Mouse (Mus musculus) heart, embryonic 13.5 days (tissue): Measurements from ENCODE around the gene Trcg1. TPM values are rescaled to one million over a fixed set of nuclear protein-coding genes. Genes with fewer than 3 reads are reported as not detected.

Experiments
- ATAC-seq: fragments of 200-750 bp; cut with Nextera tagmentation; 2 replicates; pipeline ENCODE4 v1.8.0; 2017; ENCODE audit warnings: moderate TSS enrichment; ENCODE audit not compliant: insufficient number of reproducible peaks, low FRiP score, low TSS enrichment; ENCODE audit errors: extremely low read depth
- H3K27ac ChIP-seq: fragments of 300-500 bp; sonication (generic); replicated peaks from 2 replicates; pipeline ENCODE4 v1.5.1; 2015; ENCODE audit warnings: moderate library complexity, mild to moderate bottlenecking, inconsistent platforms
- H3K27me3 ChIP-seq: fragments of 300-500 bp; sonication (generic); replicated peaks from 2 replicates; pipeline ENCODE4 v1.6.1; 2015; ENCODE audit warnings: mild to moderate bottlenecking, inconsistent platforms
- H3K36me3 ChIP-seq: fragments of 300-500 bp; sonication (generic); 2 replicates; pipeline ENCODE4 v1.6.1; 2015; ENCODE audit warnings: mild to moderate bottlenecking, inconsistent platforms
- H3K4me1 ChIP-seq: fragments of 300-500 bp; sonication (generic); 2 replicates; pipeline ENCODE4 v1.6.1; 2015; ENCODE audit warnings: inconsistent platforms
- H3K4me2 ChIP-seq: fragments of 300-500 bp; sonication (generic); 2 replicates; pipeline ENCODE4 v1.6.1; 2015; ENCODE audit warnings: inconsistent platforms, mild to moderate bottlenecking, moderate library complexity
- H3K4me3 ChIP-seq: fragments of 300-500 bp; sonication (generic); 2 replicates; pipeline ENCODE4 v1.5.1; 2015; ENCODE audit warnings: moderate library complexity, mild to moderate bottlenecking, inconsistent platforms
- H3K9ac ChIP-seq: fragments of 300-500 bp; sonication (generic); 2 replicates; pipeline ENCODE4 v1.6.1; 2015; ENCODE audit warnings: inconsistent platforms, mild to moderate bottlenecking, moderate library complexity
- H3K9me3 ChIP-seq: fragments of 300-500 bp; sonication (generic); 2 replicates; pipeline ENCODE4 v1.6.1; 2016; ENCODE audit warnings: inconsistent platforms
- WGBS: fragments of 180-500 bp; shearing (Covaris S2); methylation state at CpG from one replicate; pipeline ENCODE4 v1.1.7; 2015; ENCODE audit warnings: mixed read lengths; 5-methylcytosine and 5-hydroxymethylcytosine counted together
- polyA plus RNA-seq: library from polyadenylated mRNA; unstranded; fragments of >200 nt; fragmentation: Nextera tagmentation; extraction: Ambion mirVana; gene quantifications from 2 replicates; pipeline ENCODE4 v1.2.1, GENCODE M21; 2015

Gene Trcg1
- polyA plus RNA-seq, 1 experiment from 2014 or later: 0.07 TPM

DNA sequence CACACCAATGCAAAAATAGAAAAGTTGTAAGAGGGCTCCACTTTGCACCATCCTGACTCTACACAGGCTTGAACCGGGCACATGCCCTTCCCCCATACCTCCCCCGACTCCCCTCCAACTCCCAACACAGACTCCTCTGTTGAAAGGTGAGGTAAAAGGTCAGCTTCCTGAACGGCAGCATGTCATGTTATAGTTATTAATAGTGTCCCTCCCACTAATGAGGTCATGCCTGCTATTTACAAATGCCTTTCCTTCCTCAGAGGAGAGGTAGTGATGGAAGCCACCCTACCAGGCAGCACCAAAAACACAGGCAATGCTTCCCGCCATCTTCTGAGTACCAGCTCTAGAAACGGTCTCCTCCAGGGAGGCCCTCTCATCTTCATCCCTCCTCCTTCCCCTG, 28.8 kb downstream of the Trcg1 start:
- Histone ChIP-seq H3K4me1 (peaks cover 67% of the 10 kb centered on the region), H3K9ac (0 out of 2 replicates have a peak overlapping the region, but pooled peaks have one; percentile 21), H3K27ac (no peak overlapping the region), H3K9me3 (no peaks in the 10 kb centered on the region), H3K36me3 (no peaks in the 10 kb centered on the region), H3K4me3 (no peak overlapping the region), H3K4me2 (peak overlapping the region; percentile 16; the same call in 1 of the 2 replicates), H3K27me3 (peaks cover 31% of the 10 kb centered on the region)
- 26% methylated on average over 5 of the region's 5 CpGs for WGBS
- no peak for ATAC-seq

- Histone ChIP-seq H3K36me3 (no peaks in the 10 kb centered on the region), H3K4me1 (peaks cover 51% of the 10 kb centered on the region), H3K27me3 (peaks cover 38% of the 10 kb centered on the region), H3K4me3 (no peak overlapping the region), H3K27ac (no peak overlapping the region), H3K9ac (0 out of 2 replicates have a peak overlapping the region, but pooled peaks have one; percentile 3), H3K9me3 (no peaks in the 10 kb centered on the region), H3K4me2 (no peak overlapping the region)
- WGBS: 59% methylated on average over 5 of the region's 5 CpGs
- ATAC-seq: no peak
Measured at GRCm38 (mm10) chr9:57267421-57267820, 31.1 kb downstream of the Trcg1 start.

GRCm38 (mm10) chr9:57268078-57268477, 31.7 kb downstream of the Trcg1 start:
- Histone ChIP-seq H3K4me2 (no peak overlapping the region), H3K36me3 (no peaks in the 10 kb centered on the region), H3K9ac (0 out of 2 replicates have a peak overlapping the region, but pooled peaks have one; percentile 3), H3K27ac (no peak overlapping the region), H3K4me3 (no peak overlapping the region), H3K27me3 (peaks cover 38% of the 10 kb centered on the region), H3K9me3 (no peaks in the 10 kb centered on the region), H3K4me1 (peaks cover 48% of the 10 kb centered on the region)
- no peak for ATAC-seq
- WGBS: 25% methylated on average over 10 of the region's 10 CpGs

DNA sequence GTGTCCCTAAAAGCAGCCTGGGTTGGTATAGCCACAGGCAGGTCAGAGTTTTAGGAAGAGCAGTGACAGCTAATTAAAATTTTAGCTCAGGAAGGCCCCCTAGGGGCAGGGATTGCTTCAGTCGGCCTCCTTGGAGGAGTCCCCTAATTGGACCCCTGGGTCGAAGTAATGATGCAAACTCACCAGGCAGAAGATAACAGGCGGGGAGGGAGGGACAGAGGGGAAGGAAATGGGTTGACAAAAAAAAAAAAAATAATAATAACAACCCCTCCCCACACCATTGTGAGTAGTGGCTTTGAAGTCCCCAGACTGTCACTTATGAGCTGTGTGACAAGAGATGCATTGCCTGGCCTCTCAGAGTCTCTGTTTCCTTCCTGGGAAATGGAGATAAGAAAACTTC, 32.2 kb downstream of the Trcg1 start:
- 22% methylated on average over 3 of the region's 3 CpGs for WGBS
- peaks cover 49% of the 10 kb centered on the region for H3K4me1 ChIP-seq
- no peaks in the 10 kb centered on the region for H3K36me3 ChIP-seq
- no peak overlapping the region for H3K9ac ChIP-seq
- H3K4me2 ChIP-seq: no peak overlapping the region
- ATAC-seq: no peak
- H3K9me3 ChIP-seq: no peaks in the 10 kb centered on the region
- no peak overlapping the region for H3K27ac ChIP-seq
- no peak overlapping the region for H3K4me3 ChIP-seq
- H3K27me3 ChIP-seq: peaks cover 35% of the 10 kb centered on the region

DNA sequence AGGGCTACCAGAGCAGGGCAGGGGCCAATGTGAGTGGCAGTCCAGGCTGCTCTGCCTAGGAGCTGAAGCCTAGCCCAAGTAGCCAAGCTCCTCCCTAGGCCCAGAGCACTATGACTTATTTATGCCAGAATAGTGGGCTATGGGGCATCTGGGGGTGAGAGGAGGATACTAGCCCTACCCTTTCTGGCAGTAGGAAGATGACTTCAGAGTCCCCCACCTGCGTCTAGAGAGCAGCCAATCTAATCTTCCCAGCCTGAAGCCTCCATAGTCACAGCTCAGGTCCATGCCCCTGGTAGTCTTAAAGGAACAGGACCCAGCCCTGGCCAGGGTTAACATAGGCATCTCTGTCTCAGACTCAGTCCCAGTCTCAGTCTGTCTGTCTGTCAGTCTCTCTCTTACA, 33.0 kb downstream of the Trcg1 start:
- no peak overlapping the region for H3K4me2 ChIP-seq
- H3K9ac ChIP-seq: no peak overlapping the region
- no peak overlapping the region for H3K27ac ChIP-seq
- WGBS: 24% methylated on average over 1 of the region's 1 CpGs
- no peaks in the 10 kb centered on the region for H3K36me3 ChIP-seq
- H3K4me3 ChIP-seq: no peak overlapping the region
- H3K4me1 ChIP-seq: peaks cover 49% of the 10 kb centered on the region
- H3K9me3 ChIP-seq: no peaks in the 10 kb centered on the region
- H3K27me3 ChIP-seq: peaks cover 27% of the 10 kb centered on the region; the same call in 1 of the 2 replicates
- no peak for ATAC-seq

DNA sequence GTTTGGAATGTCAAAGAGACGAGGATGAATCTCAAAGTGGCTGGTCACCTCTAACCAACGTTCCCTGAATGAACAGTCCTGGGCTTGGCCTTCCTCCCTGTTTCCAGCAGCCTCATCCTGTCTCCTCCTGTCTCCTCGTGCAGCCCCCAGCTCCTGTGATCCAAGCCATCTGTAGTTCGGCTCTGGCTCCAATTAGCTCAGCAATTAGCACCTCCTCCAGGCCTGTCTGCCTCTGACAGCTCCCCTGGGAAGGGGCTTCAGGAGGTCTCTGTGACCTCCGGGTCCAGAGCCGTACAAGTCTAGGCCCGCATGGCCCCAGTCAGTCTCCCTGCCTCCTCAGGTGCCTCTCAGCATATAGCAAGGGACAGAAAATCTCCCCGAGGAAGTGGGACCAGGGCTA, 34.0 kb downstream of the Trcg1 start:
- Histone ChIP-seq H3K27ac (no peak overlapping the region), H3K27me3 (peaks cover 31% of the 10 kb centered on the region; the same call in 1 of the 2 replicates), H3K4me2 (no peak overlapping the region), H3K9me3 (no peaks in the 10 kb centered on the region), H3K4me1 (peaks cover 40% of the 10 kb centered on the region), H3K36me3 (no peaks in the 10 kb centered on the region), H3K4me3 (no peak overlapping the region), H3K9ac (no peak overlapping the region)
- no peak for ATAC-seq
- WGBS: 28% methylated on average over 8 of the region's 8 CpGs

DNA sequence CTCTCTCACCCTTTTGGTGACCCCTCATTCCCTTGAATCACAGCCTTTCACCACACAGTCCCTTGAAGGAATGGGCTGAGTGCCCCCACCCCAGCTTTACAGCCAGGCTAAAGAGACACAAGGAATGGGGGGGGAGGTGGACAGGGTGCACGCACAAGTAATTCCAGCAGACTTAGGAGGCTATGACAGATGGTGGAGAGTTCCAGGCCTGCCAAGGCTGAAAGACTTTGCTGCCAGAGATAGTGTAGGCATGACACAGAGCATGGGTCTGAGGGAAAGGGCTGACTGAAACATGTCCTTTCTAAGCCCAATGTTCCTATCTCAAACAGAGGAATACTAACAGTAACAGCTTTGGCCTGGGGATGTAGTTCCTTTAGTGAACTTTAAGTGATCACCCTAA, 34.7 kb downstream of the Trcg1 start:
- peaks cover 33% of the 10 kb centered on the region for H3K4me1 ChIP-seq
- no peaks in the 10 kb centered on the region for H3K9me3 ChIP-seq
- no peak overlapping the region for H3K9ac ChIP-seq
- H3K36me3 ChIP-seq: no peaks in the 10 kb centered on the region
- H3K27me3 ChIP-seq: peaks cover 31% of the 10 kb centered on the region; the same call in 1 of the 2 replicates
- no peak for ATAC-seq
- WGBS: 71% methylated on average over 1 of the region's 1 CpGs
- H3K4me3 ChIP-seq: no peak overlapping the region
- no peak overlapping the region for H3K27ac ChIP-seq
- H3K4me2 ChIP-seq: no peak overlapping the region

DNA sequence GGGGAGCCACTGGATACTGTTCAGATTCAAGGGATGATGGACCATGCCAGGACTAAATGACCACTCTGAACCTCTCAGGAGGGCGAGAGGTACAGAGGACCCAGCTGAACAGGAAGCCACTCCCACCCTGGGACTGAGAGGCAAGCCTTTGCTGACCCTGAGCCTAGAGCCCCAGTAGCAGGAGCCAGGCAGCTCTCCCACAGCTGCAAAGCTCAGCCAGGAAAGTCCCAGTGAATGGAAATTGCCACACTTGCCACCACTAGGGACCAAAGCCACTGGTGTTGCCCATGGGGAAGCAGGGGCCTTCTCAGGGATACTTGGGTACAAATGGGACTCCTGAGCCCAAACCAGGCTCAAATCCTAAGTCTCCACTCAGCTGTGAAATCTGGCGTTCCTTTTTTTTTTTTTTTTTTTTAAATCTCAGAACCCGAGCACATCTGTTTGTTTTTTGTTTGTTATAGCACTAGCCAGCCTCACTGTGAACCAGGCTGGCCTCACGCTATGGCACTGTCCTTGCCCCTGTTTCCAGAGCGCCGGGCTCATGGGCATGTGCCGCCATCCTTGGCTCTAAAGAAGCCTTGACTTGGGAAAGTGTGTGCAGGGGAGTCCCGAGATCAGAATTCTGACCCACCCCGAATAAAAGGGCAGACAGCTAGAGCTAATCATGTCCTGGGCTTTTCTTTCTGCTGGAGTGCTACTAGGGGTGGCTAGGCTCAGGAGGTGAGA, 35.6 kb downstream of the Trcg1 start:
- WGBS: 54% methylated on average over 9 of the region's 9 CpGs
- Histone ChIP-seq H3K4me3 (no peak overlapping the region), H3K27ac (no peak overlapping the region), H3K27me3 (0 out of 2 replicates have a peak, but pooled peaks cover 23% of the 10 kb centered on the region), H3K36me3 (no peaks in the 10 kb centered on the region), H3K4me2 (no peak overlapping the region), H3K9ac (no peak overlapping the region), H3K9me3 (no peaks in the 10 kb centered on the region), H3K4me1 (peaks cover 30% of the 10 kb centered on the region)
- ATAC-seq: no peak

GRCm38 (mm10) chr9:57272902-57273804, 36.8 kb downstream of the Trcg1 start:
- H3K36me3 ChIP-seq: no peaks in the 10 kb centered on the region
- 0 out of 2 replicates have a peak, but pooled peaks cover 19% of the 10 kb centered on the region for H3K27me3 ChIP-seq
- no peak overlapping the region for H3K9ac ChIP-seq
- peaks cover 28% of the 10 kb centered on the region for H3K4me1 ChIP-seq
- H3K9me3 ChIP-seq: no peaks in the 10 kb centered on the region
- H3K4me2 ChIP-seq: no peak overlapping the region
- no peak for ATAC-seq
- H3K27ac ChIP-seq: no peak overlapping the region
- WGBS: 32% methylated on average over 8 of the region's 8 CpGs
- H3K4me3 ChIP-seq: no peak overlapping the region

DNA sequence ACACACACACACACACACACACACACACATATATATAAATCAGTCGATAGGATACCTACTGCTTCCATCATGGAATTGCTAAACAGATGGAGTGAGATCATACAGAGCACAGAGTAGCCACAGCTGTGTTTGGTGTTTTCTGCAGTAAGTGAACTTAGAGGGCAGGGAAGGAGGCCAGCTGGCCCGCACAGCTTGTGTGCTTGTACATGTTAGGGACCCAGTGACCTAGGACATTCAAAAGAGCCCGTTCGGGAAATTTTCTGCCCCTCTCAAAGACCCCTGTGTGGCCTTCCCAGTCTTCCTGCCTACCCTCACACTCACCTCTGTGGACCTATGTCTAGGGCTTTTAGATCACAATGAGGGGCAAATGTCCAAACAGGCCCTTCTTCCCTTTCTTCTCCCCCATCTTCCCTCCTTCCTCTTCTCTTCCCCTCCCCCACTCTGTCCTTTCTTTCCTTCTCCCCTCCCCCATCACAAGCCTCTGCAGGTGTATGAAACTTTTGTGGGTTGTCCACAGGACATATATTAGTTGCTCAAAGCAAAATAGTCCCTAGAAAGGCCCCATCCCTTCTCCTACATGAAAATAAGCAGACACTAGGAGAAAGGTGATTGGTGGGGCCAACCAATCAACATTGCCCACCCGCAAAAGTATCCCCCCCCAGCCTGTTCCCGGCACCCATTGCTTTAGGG, 37.6 kb downstream of the Trcg1 start:
- H3K9me3 ChIP-seq: no peaks in the 10 kb centered on the region
- WGBS: 41% methylated on average over 6 of the region's 6 CpGs
- H3K4me2 ChIP-seq: no peak overlapping the region
- H3K27me3 ChIP-seq: 0 out of 2 replicates have a peak, but pooled peaks cover 17% of the 10 kb centered on the region
- H3K27ac ChIP-seq: no peak overlapping the region
- H3K36me3 ChIP-seq: no peaks in the 10 kb centered on the region
- H3K4me1 ChIP-seq: peaks cover 28% of the 10 kb centered on the region
- no peak overlapping the region for H3K9ac ChIP-seq
- H3K4me3 ChIP-seq: no peak overlapping the region
- ATAC-seq: no peak

DNA sequence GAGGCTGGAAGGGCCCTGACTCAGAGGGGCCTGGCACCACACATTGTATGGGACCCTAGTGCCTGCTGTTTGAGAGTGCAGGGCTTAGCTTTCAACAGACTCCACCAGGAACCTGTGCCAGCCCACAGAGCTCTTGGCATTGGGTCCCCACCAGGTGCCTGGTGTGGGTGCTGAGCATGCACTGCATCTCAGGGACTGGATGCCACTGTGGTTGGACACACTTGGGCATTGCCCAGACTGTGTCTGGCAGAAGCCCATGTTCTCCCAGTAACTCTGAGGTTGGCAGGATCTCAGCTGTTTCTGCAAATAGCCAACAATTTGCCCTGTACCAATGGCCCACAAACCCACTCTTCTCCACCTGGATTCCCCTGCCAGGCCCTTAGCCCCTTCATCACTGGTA, 40.0 kb downstream of the Trcg1 start:
- H3K27ac ChIP-seq: no peak overlapping the region
- H3K4me3 ChIP-seq: no peak overlapping the region
- H3K27me3 ChIP-seq: peaks cover 7% of the 10 kb centered on the region; the same call in 1 of the 2 replicates
- H3K36me3 ChIP-seq: no peaks in the 10 kb centered on the region
- H3K9me3 ChIP-seq: no peaks in the 10 kb centered on the region
- H3K4me2 ChIP-seq: no peak overlapping the region
- no peak for ATAC-seq
- H3K4me1 ChIP-seq: peaks cover 33% of the 10 kb centered on the region
- H3K9ac ChIP-seq: no peak overlapping the region
